Mouse (Mus musculus) CH12.LX (cell line): ENCODE data around the gene Mgarp.

ENCODE experiments used
- CTCF ChIP-seq, 2 experiments: IDR thresholded peaks in 1 of 2; conservative IDR thresholded peaks in 1 of 2; 2 replicates each; pipeline ENCODE4 v1.5.1; 2011 to 2012; ENCODE audit warnings: low read depth in 2 of 2, low read length in 2 of 2, improper control_type of control experiment in 1 of 2, inconsistent platforms in 1 of 2, mild to moderate bottlenecking in 1 of 2, moderate library complexity in 1 of 2
- EP300 ChIP-seq: IDR thresholded peaks from 2 replicates; pipeline ENCODE4 v1.6.1; 2011; ENCODE audit warnings: low read length, improper control_type of control experiment
- HCFC1 ChIP-seq: IDR thresholded peaks from 2 replicates; pipeline ENCODE4 v1.6.1; 2012; ENCODE audit warnings: low read depth, mild to moderate bottlenecking, inconsistent platforms, low read length, improper control_type of control experiment
- POLR2A ChIP-seq: IDR thresholded peaks from 2 replicates; pipeline ENCODE4 v1.6.1; 2011; ENCODE audit warnings: low read depth, mild to moderate bottlenecking, improper control_type of control experiment, low read length
- TCF12 ChIP-seq: IDR thresholded peaks from 2 replicates; pipeline ENCODE4 v1.6.1; 2014; ENCODE audit warnings: low read depth, mild to moderate bottlenecking, inconsistent platforms, low read length, improper control_type of control experiment
- USF1 ChIP-seq: IDR thresholded peaks from 2 replicates; pipeline ENCODE4 v1.6.1; 2014; ENCODE audit warnings: low read depth, mild to moderate bottlenecking, inconsistent platforms, low read length, improper control_type of control experiment

DNA sequence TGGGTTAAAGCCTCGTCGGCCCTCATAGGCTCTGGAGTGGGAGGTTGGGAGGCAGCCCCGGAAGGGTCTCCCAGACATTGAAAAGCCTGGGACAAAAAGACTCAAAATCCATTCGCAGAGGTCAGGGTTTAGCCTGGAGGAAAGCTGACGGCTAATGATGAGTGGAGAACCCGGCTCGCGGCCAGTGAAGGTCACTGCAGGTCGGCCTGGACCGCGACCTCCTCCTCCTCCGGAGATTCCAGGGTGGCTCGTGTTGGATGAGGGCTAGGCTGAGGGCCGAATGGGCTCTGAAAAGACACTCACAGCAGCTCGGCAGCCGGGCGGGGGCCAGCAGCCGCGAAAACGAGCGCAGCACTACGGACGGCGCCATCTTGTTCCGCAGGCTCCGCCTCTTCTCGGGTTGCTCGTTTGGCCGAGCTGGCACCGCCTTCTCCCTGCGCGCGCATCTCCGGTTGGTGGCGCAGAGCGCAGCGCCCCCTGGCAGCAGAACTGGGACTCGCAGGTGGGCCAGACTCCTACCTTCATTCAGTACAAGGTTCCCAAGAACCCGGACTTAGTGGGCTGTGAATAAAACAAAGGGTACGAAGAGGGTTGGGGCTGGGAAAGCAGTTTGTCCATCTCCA lies 12.1 kb upstream of the Mgarp start, which contains the start of gene Ndufc1:
- TF ChIP-seq TCF12: peak; percentile 95
- no peak for TF ChIP-seq USF1
- no peak for TF ChIP-seq EP300
- peak; percentile 75 for TF ChIP-seq HCFC1
- peak; percentile 65 to 95 for TF ChIP-seq CTCF (conservative IDR thresholded peaks at IDR 0.05 in 1 of 2, IDR thresholded peaks at IDR 0.05 in 1 of 2; ENCODE audit: low read depth in 2 of 2, low read length in 2 of 2)
- peak; percentile 97 for TF ChIP-seq POLR2A
